In genomic region chr1:42417815-42418214, GRCm38 (mm10) we compare ENCODE assay signal across 12 mouse cellular contexts.
"Had no signal": no experiment of that assay in that cellular context is flagged by ENCODE, and none has a peak within 500 bp of the region (broad histone marks: within the 10 kb centered on the region; RNA-seq: fewer than 3 reads in every experiment).

No protein-coding gene starts in this region.

- H3K4me1 ChIP-seq: kidney, embryonic 15.5 days; liver, embryonic 12.5 days; megakaryocyte, embryonic 14.5 days had no signal

- H3K9me3 ChIP-seq: kidney, embryonic 15.5 days; limb, embryonic 10.5 days; liver, embryonic 12.5 days had no signal

- DNase-seq: kidney, adult 2 months; kidney, postnatal 14 days; midbrain, embryonic 14.5 days; right cerebral cortex, postnatal 25 days; thymus, postnatal 36 days had no signal

- H3K27ac ChIP-seq: kidney, embryonic 15.5 days; left cerebral cortex, adult 2 months; limb, embryonic 10.5 days; liver, embryonic 12.5 days; macrophage had no signal

- H3K4me2 ChIP-seq: kidney, embryonic 15.5 days; liver, embryonic 12.5 days had no signal

- H3K27me3 ChIP-seq: megakaryocyte, embryonic 14.5 days had no signal

- H3K36me3 ChIP-seq: kidney, embryonic 15.5 days; limb, embryonic 10.5 days; liver, embryonic 12.5 days had no signal

- H3K4me3 ChIP-seq: kidney, embryonic 15.5 days; left cerebral cortex, adult 2 months; limb, embryonic 10.5 days; liver, embryonic 12.5 days; megakaryocyte, embryonic 14.5 days had no signal

- H3K9ac ChIP-seq: kidney, embryonic 15.5 days; liver, embryonic 12.5 days had no signal

- ATAC-seq: intestine, embryonic 16.5 days; liver, embryonic 12.5 days had no signal
